Mouse (Mus musculus): Measurements from ENCODE around the gene Ezh2.

The Ezh2 gene

DNA sequence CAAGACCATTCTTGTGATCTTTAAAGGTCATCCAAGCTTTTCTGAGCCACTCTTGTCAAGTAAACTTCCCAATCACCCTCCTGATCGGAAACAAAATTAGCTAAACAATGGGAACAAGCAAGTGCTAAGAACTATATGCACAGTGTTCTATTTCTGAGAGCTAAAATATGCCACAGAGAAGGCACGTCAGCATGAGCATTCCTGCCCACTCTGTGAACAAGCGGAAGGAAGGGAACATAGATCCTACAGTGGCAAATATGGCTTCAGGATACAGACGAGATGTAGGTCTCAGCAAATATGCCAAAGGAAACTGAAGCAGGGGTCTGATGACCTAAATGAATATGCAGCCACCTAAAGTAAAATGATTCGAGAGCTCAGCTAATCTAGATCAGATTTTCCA is 59.8 kb downstream of the Ezh2 start:
- no peak for DNase-seq (ENCODE audit: low spot score)

DNA sequence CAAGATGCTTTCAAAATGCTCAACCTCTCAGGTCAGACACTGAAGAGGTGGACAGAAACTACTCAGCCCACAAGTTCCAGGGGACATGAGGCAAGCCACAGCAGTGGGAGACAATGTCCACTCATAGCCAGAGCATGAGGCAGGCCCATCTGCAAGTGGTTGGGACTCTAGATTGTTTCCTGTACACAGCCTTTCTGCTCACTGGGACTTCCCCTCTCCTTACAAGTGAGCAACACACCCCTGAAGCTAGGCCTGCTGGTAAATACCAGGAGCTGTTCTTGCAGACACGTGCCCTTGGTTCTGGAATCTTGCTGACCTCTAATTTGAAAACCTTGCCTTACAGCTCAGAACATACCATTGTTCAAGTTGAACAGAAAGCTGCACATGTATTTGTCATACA is 62.6 kb downstream of the Ezh2 start:
- DNase-seq (ENCODE audit: low spot score), result no peak

DNA sequence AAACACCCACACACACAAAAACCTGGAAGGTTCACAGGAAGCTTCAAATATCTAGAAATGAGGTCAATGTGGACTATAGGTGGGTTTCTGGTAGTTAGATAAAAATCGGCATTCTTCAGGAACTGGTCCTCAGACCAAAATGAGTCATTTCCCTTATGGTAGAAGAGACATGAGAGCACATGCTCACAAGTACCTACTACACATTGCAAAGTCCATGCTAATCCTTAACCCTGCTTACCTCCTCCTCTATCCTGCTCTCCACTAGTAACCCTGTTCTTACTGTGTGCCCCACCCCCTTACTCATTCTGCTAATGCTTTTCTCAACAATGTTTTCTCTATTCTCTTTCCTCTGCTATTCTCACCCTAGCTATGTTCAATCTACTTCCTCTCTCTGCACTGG is 67.5 kb downstream of the Ezh2 start:
- DNase-seq (ENCODE audit: low spot score), result no peak

DNA sequence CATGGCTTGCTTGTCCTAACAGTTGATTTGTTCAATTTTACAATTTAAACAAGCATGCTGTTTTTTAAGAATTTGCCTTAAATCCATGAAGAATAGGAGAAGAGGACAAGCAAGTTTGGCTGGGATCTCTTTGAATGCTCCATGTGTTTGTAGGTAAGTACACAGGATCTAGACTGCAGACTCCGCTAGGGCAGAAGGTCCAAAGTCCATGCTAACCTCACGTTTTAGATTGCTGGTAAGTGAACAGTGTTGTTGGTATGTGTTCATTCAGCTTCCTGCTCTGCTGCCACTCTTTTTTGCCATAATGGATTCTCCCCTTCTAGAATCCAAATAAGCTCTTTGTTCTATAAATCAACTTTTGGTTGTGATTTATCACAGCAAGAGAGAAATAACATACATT is 68.0 kb downstream of the Ezh2 start:
- DNase-seq (ENCODE audit: low spot score), result no peak

DNA sequence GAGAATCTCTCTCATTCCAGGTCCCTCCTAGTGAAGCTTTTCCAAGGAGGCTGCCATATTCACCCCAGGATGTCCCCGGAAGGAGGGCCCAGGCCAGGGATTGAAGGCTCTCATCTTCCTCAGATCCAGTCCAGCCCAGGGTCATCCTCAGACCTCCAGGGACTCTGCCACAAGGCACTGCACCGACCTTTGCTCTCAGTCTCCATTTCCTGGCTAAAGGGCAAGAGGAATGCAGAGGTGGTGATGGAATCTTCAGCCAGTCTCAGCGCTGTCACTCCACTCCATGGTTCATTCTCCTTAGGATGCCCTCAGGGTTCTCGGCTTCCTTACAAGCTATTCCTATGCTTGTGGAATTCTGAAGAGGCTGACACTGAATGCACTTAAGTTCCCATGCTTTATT is 68.7 kb downstream of the Ezh2 start:
- DNase-seq (ENCODE audit: low spot score), result no peak

DNA sequence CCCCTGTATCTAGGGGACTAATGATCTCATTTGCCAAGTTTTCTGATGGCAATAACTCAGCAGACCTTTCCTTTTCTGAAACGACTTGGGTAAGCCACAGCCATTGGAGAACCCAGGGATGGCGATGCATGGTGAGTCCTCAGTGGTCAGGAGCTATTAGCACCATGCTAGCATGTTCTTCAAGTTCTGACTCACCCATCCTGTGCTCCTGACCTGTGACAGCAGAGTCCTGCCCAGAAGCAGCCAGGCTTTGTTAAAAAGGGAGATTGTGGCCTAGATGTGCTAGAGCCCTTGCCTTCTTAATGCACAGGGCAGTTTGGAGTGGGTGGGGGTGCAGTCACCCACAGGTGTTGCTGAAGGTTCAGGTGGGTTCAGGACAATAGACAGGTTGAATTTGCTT is 70.1 kb downstream of the Ezh2 start:
- DNase-seq (ENCODE audit: low spot score), result no peak

DNA sequence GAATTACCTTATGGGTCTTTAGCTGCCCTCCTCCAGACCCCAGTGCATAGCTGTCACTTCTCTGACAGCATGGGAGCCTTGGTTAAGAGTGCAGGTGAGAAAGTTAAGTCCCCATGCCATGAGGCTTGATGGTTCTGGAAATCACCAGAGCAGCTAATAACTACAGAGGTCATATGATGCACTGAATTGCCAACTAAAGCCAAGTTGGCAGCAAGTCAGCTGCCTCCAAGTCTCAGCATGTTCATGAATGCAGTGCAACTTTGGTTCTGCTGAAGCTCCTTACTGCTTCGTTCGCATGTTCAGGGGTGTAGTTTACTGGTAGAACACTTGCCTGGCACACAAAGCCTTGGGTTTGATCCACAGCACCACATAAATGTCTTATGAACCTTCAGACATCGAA is 72.7 kb downstream of the Ezh2 start:
- no peak for DNase-seq (ENCODE audit: low spot score)

DNA sequence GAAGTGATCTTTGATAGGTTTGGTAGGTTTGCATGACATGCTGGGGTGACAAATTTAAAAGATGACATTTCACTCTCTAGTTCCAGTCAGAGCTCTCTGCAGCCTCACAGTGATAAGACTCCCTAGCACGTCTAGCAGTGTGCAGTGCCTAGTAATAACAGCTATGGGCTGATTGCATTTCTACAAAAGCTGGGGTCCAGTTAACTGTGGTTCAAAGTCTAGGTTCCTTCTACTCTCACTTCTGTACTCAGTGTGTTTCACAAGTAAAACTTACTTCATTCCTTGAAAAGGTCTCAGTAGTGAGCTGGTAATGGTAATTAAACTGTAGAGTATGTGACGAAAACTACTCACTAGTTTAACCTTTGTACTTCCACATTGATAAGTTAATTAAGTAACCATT is 75.1 kb downstream of the Ezh2 start:
- DNase-seq (ENCODE audit: low spot score), result no peak

DNA sequence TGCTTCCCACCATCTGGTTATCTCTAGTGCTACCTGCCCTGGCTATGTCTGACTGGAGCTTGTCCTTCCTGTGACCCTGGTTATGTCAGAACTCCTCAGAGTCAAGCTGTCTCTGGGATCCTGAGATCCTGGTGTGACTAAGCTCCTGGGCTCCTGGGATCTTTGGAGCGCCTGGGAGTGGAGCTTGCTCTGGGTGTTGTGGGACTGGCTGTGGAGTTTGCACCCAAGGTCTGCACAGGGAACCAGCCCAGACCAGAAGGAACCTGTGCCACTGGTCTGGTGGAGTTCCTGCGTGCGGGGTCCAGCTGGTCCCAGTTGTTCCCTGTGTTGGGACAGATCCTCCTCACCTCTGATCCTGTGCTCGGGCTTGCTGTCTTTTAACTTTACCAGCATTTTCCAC is 100.6 kb downstream of the Ezh2 start:
- no peak for DNase-seq (ENCODE audit: low spot score)

DNA sequence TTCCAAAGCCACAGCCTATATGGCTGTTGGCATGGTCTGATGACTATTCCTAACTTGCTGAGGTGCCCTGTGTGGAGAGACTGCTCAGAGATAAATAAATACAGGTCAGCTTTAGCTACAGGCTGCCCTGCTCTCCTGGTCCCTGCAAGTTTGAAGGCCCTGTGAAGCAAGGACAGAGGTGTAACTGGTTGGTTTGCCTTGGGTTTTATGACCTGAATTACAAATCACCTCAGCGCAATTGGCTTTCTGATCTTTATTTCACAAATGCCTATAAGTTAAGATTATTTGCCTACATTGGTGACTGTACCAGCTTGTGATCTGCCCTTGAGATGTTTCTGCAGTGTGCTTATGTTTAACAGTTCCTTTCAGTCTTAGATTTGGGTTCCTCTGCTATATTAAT is 113.1 kb downstream of the Ezh2 start:
- no peak for DNase-seq (ENCODE audit: low spot score)
